Mouse (Mus musculus): Measurements from ENCODE around the gene Nfib. TPM values are rescaled to one million over a fixed set of nuclear protein-coding genes. Genes with fewer than 3 reads are reported as not detected.

The Nfib gene
- polyA plus RNA-seq, 1 experiment from 2014 or later: 31.8 TPM

GRCm38 (mm10) chr4:82588718-82589117 is 116.8 kb downstream of the Nfib start:
- DNase-seq (ENCODE audit: low spot score): no peak
- Histone ChIP-seq H3K27me3 (ENCODE audit: control insufficient read depth, insufficient read depth, low read length) (no peaks in the 10 kb centered on the region), H3K27ac (replicated peaks; ENCODE audit: low read depth, low read length) (no peak overlapping the region), H3K36me3 (ENCODE audit: control insufficient read depth, insufficient read depth, low read length) (no peaks in the 10 kb centered on the region), H3K4me3 (ENCODE audit: low read depth, low read length) (no peak overlapping the region), H3K9ac (ENCODE audit: low read length) (no peak overlapping the region), H3K9me3 (ENCODE audit: control insufficient read depth, low read length) (no peaks in the 10 kb centered on the region), H3K4me2 (ENCODE audit: low read depth, severe bottlenecking) (no peak overlapping the region), H3K4me1 (ENCODE audit: control insufficient read depth, insufficient read depth, low read length) (no peaks in the 10 kb centered on the region)
- ATAC-seq (ENCODE audit: insufficient number of reproducible peaks, low FRiP score, low TSS enrichment, low read depth): no peak
- WGBS: 85% methylated on average over 5 of the region's 5 CpGs

DNA sequence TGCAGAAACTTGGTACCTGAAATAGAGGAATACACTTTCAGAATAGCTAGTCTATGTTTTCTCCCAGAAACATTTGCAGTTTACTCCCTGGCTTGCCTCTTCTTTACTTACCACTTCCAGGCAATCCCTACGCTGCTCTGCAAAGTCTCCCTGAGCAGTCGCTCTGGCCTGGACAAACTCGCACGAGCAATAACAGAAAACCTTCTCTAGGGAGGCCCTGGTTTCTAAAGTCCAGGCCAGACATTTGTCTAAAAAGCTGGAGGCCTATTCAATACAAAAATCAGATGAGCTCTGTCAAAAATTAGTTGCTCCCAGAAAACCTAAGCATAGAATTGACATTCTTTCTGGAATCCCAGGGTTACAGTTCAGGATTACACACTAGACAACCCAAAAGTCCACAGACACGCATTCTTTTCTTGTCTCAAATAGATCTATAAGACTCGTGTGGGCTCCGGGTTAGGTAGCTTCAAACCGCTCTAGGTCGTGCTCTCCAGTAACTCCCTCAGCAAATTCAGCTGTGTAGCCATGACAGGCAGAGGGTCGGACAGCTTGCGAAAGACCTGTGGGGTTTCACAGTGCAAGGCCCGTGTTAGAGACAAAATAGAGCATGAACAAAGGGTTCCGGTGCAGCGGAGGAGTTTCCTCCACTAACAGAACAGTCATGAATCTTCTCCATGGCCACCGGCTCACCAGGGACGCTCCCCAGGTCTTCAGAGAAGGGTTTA is 118.2 kb downstream of the Nfib start:
- no peak overlapping the region for H3K27ac ChIP-seq (replicated peaks; ENCODE audit: low read depth, low read length)
- H3K4me3 ChIP-seq (ENCODE audit: low read depth, low read length): no peak overlapping the region
- no peaks in the 10 kb centered on the region for H3K4me1 ChIP-seq (ENCODE audit: control insufficient read depth, insufficient read depth, low read length)
- DNase-seq (ENCODE audit: low spot score) (no peak), ATAC-seq (ENCODE audit: insufficient number of reproducible peaks, low FRiP score, low TSS enrichment, low read depth) (no peak)
- no peak overlapping the region for H3K4me2 ChIP-seq (ENCODE audit: low read depth, severe bottlenecking)
- WGBS: 88% methylated on average over 16 of the region's 16 CpGs
- H3K9me3 ChIP-seq (ENCODE audit: control insufficient read depth, low read length): no peaks in the 10 kb centered on the region
- H3K27me3 ChIP-seq (ENCODE audit: control insufficient read depth, insufficient read depth, low read length): no peaks in the 10 kb centered on the region
- H3K9ac ChIP-seq (ENCODE audit: low read length): no peak overlapping the region
- H3K36me3 ChIP-seq (ENCODE audit: control insufficient read depth, insufficient read depth, low read length): no peaks in the 10 kb centered on the region

DNA sequence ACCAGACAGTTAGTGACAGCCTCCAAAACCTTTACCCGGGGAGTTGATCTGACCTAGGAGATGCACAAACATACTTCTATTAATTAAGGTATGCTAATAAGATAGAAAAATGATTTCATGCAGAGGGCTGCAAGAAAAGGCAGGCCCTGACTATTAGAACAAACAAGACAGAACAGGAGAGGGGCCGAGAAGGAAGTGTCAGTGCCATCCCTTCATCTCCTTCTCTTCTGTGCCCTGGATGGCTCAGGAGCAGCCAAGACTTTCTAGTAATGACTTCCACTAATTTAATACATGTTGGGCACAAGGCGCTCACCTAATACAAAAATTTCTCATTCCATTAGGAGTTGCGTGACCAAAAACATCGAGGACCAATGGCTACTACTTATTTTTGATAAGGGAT is 118.9 kb downstream of the Nfib start:
- H3K27me3 ChIP-seq (ENCODE audit: control insufficient read depth, insufficient read depth, low read length): no peaks in the 10 kb centered on the region
- H3K9me3 ChIP-seq (ENCODE audit: control insufficient read depth, low read length): no peaks in the 10 kb centered on the region
- 89% methylated on average over 5 of the region's 5 CpGs for WGBS
- no peak overlapping the region for H3K4me3 ChIP-seq (ENCODE audit: low read depth, low read length)
- H3K4me1 ChIP-seq (ENCODE audit: control insufficient read depth, insufficient read depth, low read length): no peaks in the 10 kb centered on the region
- ATAC-seq (ENCODE audit: insufficient number of reproducible peaks, low FRiP score, low TSS enrichment, low read depth): no peak
- H3K4me2 ChIP-seq (ENCODE audit: low read depth, severe bottlenecking): no peak overlapping the region
- no peaks in the 10 kb centered on the region for H3K36me3 ChIP-seq (ENCODE audit: control insufficient read depth, insufficient read depth, low read length)
- no peak overlapping the region for H3K9ac ChIP-seq (ENCODE audit: low read length)
- no peak overlapping the region for H3K27ac ChIP-seq (replicated peaks; ENCODE audit: low read depth, low read length)
- DNase-seq (ENCODE audit: low spot score): no peak

- DNase-seq (ENCODE audit: low spot score) (no peak), ATAC-seq (ENCODE audit: insufficient number of reproducible peaks, low FRiP score, low TSS enrichment, low read depth) (no peak)
- H3K27me3 ChIP-seq (ENCODE audit: control insufficient read depth, insufficient read depth, low read length): no peaks in the 10 kb centered on the region
- 89% methylated on average over 9 of the region's 9 CpGs for WGBS
- no peaks in the 10 kb centered on the region for H3K4me1 ChIP-seq (ENCODE audit: control insufficient read depth, insufficient read depth, low read length)
- H3K9me3 ChIP-seq (ENCODE audit: control insufficient read depth, low read length): no peaks in the 10 kb centered on the region
- H3K27ac ChIP-seq (replicated peaks; ENCODE audit: low read depth, low read length): no peak overlapping the region
- no peaks in the 10 kb centered on the region for H3K36me3 ChIP-seq (ENCODE audit: control insufficient read depth, insufficient read depth, low read length)
- H3K9ac ChIP-seq (ENCODE audit: low read length): no peak overlapping the region
- H3K4me3 ChIP-seq (ENCODE audit: low read depth, low read length): no peak overlapping the region
- no peak overlapping the region for H3K4me2 ChIP-seq (ENCODE audit: low read depth, severe bottlenecking)
These were observed 120.0 kb downstream of the Nfib start for GRCm38 (mm10) chr4:82585536-82585935.

DNA sequence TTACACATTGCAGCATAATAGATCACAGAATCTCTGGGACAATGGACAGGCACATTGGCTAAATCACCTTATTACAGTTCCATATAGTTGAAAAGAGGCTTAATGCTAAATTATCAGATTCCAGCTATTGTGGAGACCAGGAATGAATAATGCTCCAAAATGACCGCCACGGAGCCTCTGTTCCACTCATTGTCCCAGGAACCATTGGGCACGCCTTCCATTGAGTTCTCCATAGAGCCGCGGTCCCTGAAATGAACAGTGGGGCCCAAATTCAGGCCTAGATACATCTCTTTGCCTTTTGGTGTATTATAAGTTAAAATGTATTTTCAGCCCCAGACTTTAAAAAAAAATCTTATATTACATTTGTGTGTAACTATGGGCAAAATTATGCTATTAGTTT is 120.5 kb downstream of the Nfib start:
- DNase-seq (ENCODE audit: low spot score) (no peak), ATAC-seq (ENCODE audit: insufficient number of reproducible peaks, low FRiP score, low TSS enrichment, low read depth) (no peak)
- Histone ChIP-seq H3K4me2 (ENCODE audit: low read depth, severe bottlenecking) (no peak overlapping the region), H3K9me3 (ENCODE audit: control insufficient read depth, low read length) (no peaks in the 10 kb centered on the region), H3K27ac (replicated peaks; ENCODE audit: low read depth, low read length) (no peak overlapping the region), H3K36me3 (ENCODE audit: control insufficient read depth, insufficient read depth, low read length) (no peaks in the 10 kb centered on the region), H3K9ac (ENCODE audit: low read length) (no peak overlapping the region), H3K4me1 (ENCODE audit: control insufficient read depth, insufficient read depth, low read length) (no peaks in the 10 kb centered on the region), H3K4me3 (ENCODE audit: low read depth, low read length) (no peak overlapping the region), H3K27me3 (ENCODE audit: control insufficient read depth, insufficient read depth, low read length) (no peaks in the 10 kb centered on the region)
- 93% methylated on average over 5 of the region's 5 CpGs for WGBS

DNA sequence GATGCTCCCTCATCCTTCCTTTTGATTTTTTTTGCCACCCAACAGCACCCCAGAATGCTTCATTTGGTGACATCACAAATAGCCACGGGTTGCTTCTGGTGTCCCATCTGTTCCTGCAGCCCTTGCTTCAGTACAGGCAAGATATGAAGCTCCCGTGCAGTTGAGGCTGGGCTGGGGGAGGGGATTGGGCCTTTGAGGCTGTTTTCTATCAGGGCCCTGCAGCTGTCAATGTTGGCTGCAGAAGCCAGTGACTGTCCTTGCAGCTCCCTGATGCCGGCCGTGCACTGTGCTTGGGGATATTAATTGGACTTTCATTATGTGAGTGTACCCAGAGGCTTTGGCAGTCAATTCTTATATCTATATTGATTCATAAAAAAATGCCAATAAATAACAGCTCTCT is 121.0 kb downstream of the Nfib start:
- Histone ChIP-seq H3K9me3 (ENCODE audit: control insufficient read depth, low read length) (no peaks in the 10 kb centered on the region), H3K36me3 (ENCODE audit: control insufficient read depth, insufficient read depth, low read length) (no peaks in the 10 kb centered on the region), H3K27me3 (ENCODE audit: control insufficient read depth, insufficient read depth, low read length) (no peaks in the 10 kb centered on the region), H3K27ac (replicated peaks; ENCODE audit: low read depth, low read length) (no peak overlapping the region), H3K4me3 (ENCODE audit: low read depth, low read length) (no peak overlapping the region), H3K4me2 (ENCODE audit: low read depth, severe bottlenecking) (no peak overlapping the region), H3K4me1 (ENCODE audit: control insufficient read depth, insufficient read depth, low read length) (no peaks in the 10 kb centered on the region), H3K9ac (ENCODE audit: low read length) (no peak overlapping the region)
- WGBS: 39% methylated on average over 4 of the region's 4 CpGs
- no peak for DNase-seq (ENCODE audit: low spot score)
- no peak for ATAC-seq (ENCODE audit: insufficient number of reproducible peaks, low FRiP score, low TSS enrichment, low read depth)

- DNase-seq (ENCODE audit: low spot score) (no peak), ATAC-seq (ENCODE audit: insufficient number of reproducible peaks, low FRiP score, low TSS enrichment, low read depth) (no peak)
- WGBS: 81% methylated on average over 7 of the region's 7 CpGs
- H3K36me3 ChIP-seq (ENCODE audit: control insufficient read depth, insufficient read depth, low read length): no peaks in the 10 kb centered on the region
- H3K9me3 ChIP-seq (ENCODE audit: control insufficient read depth, low read length): no peaks in the 10 kb centered on the region
- H3K4me3 ChIP-seq (ENCODE audit: low read depth, low read length): no peak overlapping the region
- H3K27me3 ChIP-seq (ENCODE audit: control insufficient read depth, insufficient read depth, low read length): no peaks in the 10 kb centered on the region
- no peak overlapping the region for H3K9ac ChIP-seq (ENCODE audit: low read length)
- H3K4me1 ChIP-seq (ENCODE audit: control insufficient read depth, insufficient read depth, low read length): no peaks in the 10 kb centered on the region
- H3K4me2 ChIP-seq (ENCODE audit: low read depth, severe bottlenecking): no peak overlapping the region
- H3K27ac ChIP-seq (replicated peaks; ENCODE audit: low read depth, low read length): no peak overlapping the region
These were observed 132.3 kb downstream of the Nfib start for GRCm38 (mm10) chr4:82573291-82573605.

GRCm38 (mm10) chr4:82572410-82573290 is 132.9 kb downstream of the Nfib start:
- Histone ChIP-seq H3K4me3 (ENCODE audit: low read depth, low read length) (no peak overlapping the region), H3K4me2 (ENCODE audit: low read depth, severe bottlenecking) (no peak overlapping the region), H3K9ac (ENCODE audit: low read length) (no peak overlapping the region), H3K4me1 (ENCODE audit: control insufficient read depth, insufficient read depth, low read length) (no peaks in the 10 kb centered on the region), H3K27ac (replicated peaks; ENCODE audit: low read depth, low read length) (no peak overlapping the region), H3K9me3 (ENCODE audit: control insufficient read depth, low read length) (no peaks in the 10 kb centered on the region), H3K36me3 (ENCODE audit: control insufficient read depth, insufficient read depth, low read length) (no peaks in the 10 kb centered on the region), H3K27me3 (ENCODE audit: control insufficient read depth, insufficient read depth, low read length) (no peaks in the 10 kb centered on the region)
- ATAC-seq (ENCODE audit: insufficient number of reproducible peaks, low FRiP score, low TSS enrichment, low read depth): no peak
- WGBS: 83% methylated on average over 13 of the region's 13 CpGs
- no peak for DNase-seq (ENCODE audit: low spot score)

Measured in limb, embryonic 11.5 days (tissue).